Mouse (Mus musculus) left cerebral cortex, postnatal 36 days (tissue): ENCODE measurements around the gene Aebp2. TPM values are rescaled to one million over a fixed set of nuclear protein-coding genes. Genes with fewer than 3 reads are reported as not detected.

Experiments used
- total RNA-seq, 2 experiments: library from RNA; stranded (reverse); gene quantifications; 2 replicates each; pipeline ENCODE4 v1.2.3; 2021

Gene Aebp2
- total RNA-seq, 2 experiments from 2014 or later = 55.8 to 68.0 TPM

Other genes with a start within 250 kb of the Aebp2 start
- gene Plekha5, start 198.6 kb upstream of the Aebp2 start, total RNA-seq = 100 to 1,000 TPM in 1 of 2 experiments, 10 to 100 TPM in 1; 99.6 to 119 TPM
- not detected for gene Gm11077, start 106.6 kb downstream of the Aebp2 start, total RNA-seq